ENCODE assay signal across 31 mouse cellular contexts in genomic region chr15:42297430-42297829, GRCm38 (mm10).
A peak's percentile ranks its signal among the peaks of the same experiment; 100 is the strongest.
DNase-seq lines count a peak whose midpoint lies in the region; ATAC-seq and TF ChIP-seq lines count a peak whose summit lies in the region.
"Had no signal": no experiment of that assay in that cellular context is flagged by ENCODE, and none has a peak within 500 bp of the region (broad histone marks: within the 10 kb centered on the region; RNA-seq: fewer than 3 reads in every experiment).

No protein-coding gene starts in this region.

- no peak for TF ChIP-seq CTCF in lung, adult 2 months (IDR thresholded peaks at IDR 0.05; ENCODE audit: insufficient read depth, low read length)

- H3ac ChIP-seq in myocyte (ENCODE audit: control insufficient read depth, insufficient read length), result no peak overlapping the region

- no peak overlapping the region for H3K4me3 ChIP-seq in lung, adult 2 months (replicated peaks; ENCODE audit: extremely low read depth, low read depth, low read length)
- no peak overlapping the region for H3K4me3 ChIP-seq in myocyte
- H3K4me3 ChIP-seq: embryonic facial prominence, embryonic 10.5 days; embryonic facial prominence, embryonic 15.5 days; forebrain, embryonic 13.5 days; heart, embryonic 12.5 days; hindbrain, embryonic 13.5 days; left cerebral cortex, adult 2 months; megakaryocyte, embryonic 14.5 days; midbrain, embryonic 12.5 days; neural tube, embryonic 13.5 days had no signal

- no peaks in the 10 kb centered on the region for H3K27me3 ChIP-seq in myocyte (ENCODE audit: control insufficient read depth, insufficient read depth, insufficient read length)
- H3K27me3 ChIP-seq: embryonic facial prominence, embryonic 15.5 days; forebrain, embryonic 13.5 days; heart, embryonic 12.5 days; hindbrain, embryonic 13.5 days; megakaryocyte, embryonic 14.5 days; midbrain, embryonic 12.5 days; neural tube, embryonic 13.5 days; Patski had no signal

- H3K4me1 ChIP-seq in lung, adult 2 months (ENCODE audit: control insufficient read depth, insufficient read depth, low read length), result no peaks in the 10 kb centered on the region
- H3K4me1 ChIP-seq: embryonic facial prominence, embryonic 15.5 days; forebrain, embryonic 13.5 days; heart, embryonic 12.5 days; hindbrain, embryonic 13.5 days; midbrain, embryonic 12.5 days; neural tube, embryonic 13.5 days had no signal

- TF ChIP-seq POLR2A in lung, adult 2 months (IDR thresholded peaks at IDR 0.05; ENCODE audit: borderline replicate concordance, extremely low read depth, low read depth, low read length), result no peak
- no peak for TF ChIP-seq POLR2A in myocyte (IDR thresholded peaks at IDR 0.05; ENCODE audit: insufficient read length, low read depth)

- no peaks in the 10 kb centered on the region for H3K79me2 ChIP-seq in myocyte (ENCODE audit: control insufficient read depth, insufficient read depth)

- peak; percentile 9 for DNase-seq in embryo, embryonic 11 days
- DNase-seq in embryo, embryonic 10 days (ENCODE audit: low spot score), result no peak
- peak; percentile 7 to 29 for DNase-seq in lung, adult 18-20 months
- no peak for DNase-seq in lung, adult 2 months
- peak; percentile 25 for DNase-seq in lung, postnatal 10 days
- DNase-seq in adrenal gland, postnatal 4 days (ENCODE audit: low spot score in 2 of 2), result no peak
- DNase-seq: adrenal gland, postnatal 10 days; cerebellum, adult 11 months; cerebellum, adult 9-10 months; cerebellum, postnatal 36 days; gastrocnemius, postnatal 25 days; heart, adult 18-20 months; heart, postnatal 4 days; kidney, adult 8-10 months; kidney, postnatal 14 days; left cerebral cortex, postnatal 4 days; right cerebral cortex, postnatal 4 days; thymus, postnatal 14 days had no signal

- H3K4me2 ChIP-seq in myocyte (ENCODE audit: low read depth), result peak overlapping the region; percentile 30
- H3K4me2 ChIP-seq: embryonic facial prominence, embryonic 15.5 days; forebrain, embryonic 13.5 days; heart, embryonic 12.5 days; hindbrain, embryonic 13.5 days; midbrain, embryonic 12.5 days; neural tube, embryonic 13.5 days had no signal

- no peaks in the 10 kb centered on the region for H3K36me3 ChIP-seq in myocyte (ENCODE audit: control insufficient read depth, insufficient read depth)
- H3K36me3 ChIP-seq: embryonic facial prominence, embryonic 10.5 days; embryonic facial prominence, embryonic 15.5 days; heart, embryonic 12.5 days; hindbrain, embryonic 13.5 days; midbrain, embryonic 12.5 days; neural tube, embryonic 13.5 days had no signal

- ATAC-seq in erythroid progenitor cell, adult 5-6 weeks (replicated peaks; ENCODE audit: low FRiP score, poor library complexity, severe bottlenecking), result no peak
- ATAC-seq: forebrain, embryonic 13.5 days; intestine, embryonic 16.5 days; Patski had no signal

TF ChIP-seq in myocyte, 11 proteins besides CTCF, POLR2A, EP300 and RAD21:
- TF ChIP-seq CEBPB (IDR thresholded peaks at IDR 0.05; ENCODE audit: insufficient read depth, poor library complexity, severe bottlenecking) (peak; percentile 93), MYOD1 (IDR thresholded peaks at IDR 0.05; ENCODE audit: control insufficient read depth in 1 of 3, insufficient read length in 2 of 3, low read depth in 2 of 3) (peak in 1 of 3 experiments; percentile 33), TCF3 (IDR thresholded peaks at IDR 0.05; ENCODE audit: insufficient read length, low read depth) (no peak)
TF ChIP-seq in myocyte: peak in this region for 2.

Comparison
In these comparisons a context has a peak if more than half of its experiments do, and no peak if none do; other contexts are left out.
1. DNase-seq: peak in embryo, embryonic 11 days (single experiment), lung, adult 18-20 months (2 of 2) and lung, postnatal 10 days (single experiment); none in embryo, embryonic 10 days (single experiment), lung, adult 2 months (single experiment) and adrenal gland, postnatal 4 days (0 of 2).